Mouse (Mus musculus): ENCODE results near the gene Cnpy2.
"Not testable (repeated sequence)": the region's sequence is repeated elsewhere in the genome, so short reads cannot be mapped to it uniquely, and the experiment has no call there.

Cnpy2 gene

DNA sequence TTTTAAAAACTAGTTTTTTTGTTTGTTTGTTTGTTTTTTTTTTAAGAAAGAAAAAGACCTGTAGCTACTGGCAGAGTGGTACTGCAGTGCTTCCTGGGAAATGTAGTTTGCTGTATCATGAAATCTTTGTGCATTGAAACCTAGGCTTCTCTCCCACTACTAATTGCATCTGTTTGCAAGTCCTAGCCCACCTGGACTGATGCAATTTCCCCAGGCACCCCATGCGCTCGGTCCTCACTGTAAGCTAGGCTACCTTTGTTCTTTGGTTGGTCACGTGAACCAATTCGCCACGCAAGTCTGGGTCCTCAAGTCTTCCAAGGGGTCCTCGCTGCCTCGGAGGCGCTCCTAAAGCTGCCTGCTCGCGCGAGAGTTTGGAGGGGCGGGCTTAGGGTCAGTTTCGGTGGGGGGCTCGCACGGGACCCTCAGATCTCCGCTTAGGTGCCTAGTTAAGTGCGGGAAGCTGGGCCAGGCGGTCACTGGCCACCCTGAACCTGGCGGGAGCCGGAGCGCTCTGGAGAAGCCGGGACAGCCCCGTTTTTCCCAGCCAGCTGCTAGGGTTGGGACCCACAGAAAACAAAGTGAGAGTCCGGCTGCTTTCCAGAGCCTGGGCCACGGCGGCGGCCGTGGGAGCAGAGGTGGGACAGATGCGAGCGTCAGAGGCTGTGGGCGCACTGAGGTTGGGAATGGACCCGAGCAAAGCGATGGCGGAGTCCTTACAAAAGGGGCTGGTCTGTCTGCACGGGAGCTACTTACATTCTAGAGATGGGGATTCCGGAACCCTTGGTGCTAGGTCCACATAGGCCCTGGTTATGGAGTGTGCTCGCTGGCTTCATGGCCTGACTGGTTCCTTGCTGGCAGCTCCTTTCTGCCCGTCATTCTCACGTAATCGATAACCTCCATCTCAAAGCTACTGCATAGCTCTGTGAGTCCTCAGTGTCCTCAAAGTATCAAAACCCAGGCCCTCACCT, at the start of gene Cnpy2:
TSS of gene Cnpy2 (plus strand) at position 319 of the 968 bp plus-strand sequence.
- in situ Hi-C loops (cut with MboI; ENCODE audit: low pct_unique_long_range_greater_than_20kb in 1 of 2, low sequenced_read_pairs in 2 of 2, unreplicated experiment in 1 of 2) = no loop called here

DNA sequence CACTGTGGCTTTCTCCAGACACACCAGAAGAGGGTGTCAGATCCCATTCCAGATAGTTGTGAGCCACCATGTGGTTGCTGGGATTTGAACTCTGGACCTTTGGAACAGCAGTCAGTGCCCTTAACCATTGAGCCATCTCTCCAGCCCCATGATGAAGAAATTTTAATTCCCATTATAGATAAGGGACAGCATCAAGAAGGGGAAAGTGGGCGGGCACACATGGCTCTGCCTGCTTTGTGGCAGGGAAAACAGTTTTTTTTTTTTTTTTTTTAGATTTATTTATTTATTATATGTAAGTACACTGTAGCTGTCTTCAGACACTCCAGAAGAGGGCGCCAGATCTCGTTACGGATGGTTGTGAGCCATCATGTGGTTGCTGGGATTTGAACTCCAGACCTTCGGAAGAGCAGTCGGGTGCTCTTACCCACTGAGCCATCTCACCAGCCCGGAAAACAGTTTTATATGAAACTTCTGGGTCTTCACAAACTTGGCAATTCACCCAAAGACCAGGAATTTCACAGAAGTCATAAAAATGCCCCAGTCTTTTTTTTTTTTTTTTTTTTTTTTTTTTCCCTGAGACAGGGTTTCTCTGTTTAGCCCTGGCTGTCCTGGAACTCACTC, 49.3 kb upstream of the Cnpy2 start:
- in situ Hi-C loops (cut with MboI; ENCODE audit: low pct_unique_long_range_greater_than_20kb in 1 of 2, low sequenced_read_pairs in 2 of 2, unreplicated experiment in 1 of 2) = not testable (repeated sequence)

DNA sequence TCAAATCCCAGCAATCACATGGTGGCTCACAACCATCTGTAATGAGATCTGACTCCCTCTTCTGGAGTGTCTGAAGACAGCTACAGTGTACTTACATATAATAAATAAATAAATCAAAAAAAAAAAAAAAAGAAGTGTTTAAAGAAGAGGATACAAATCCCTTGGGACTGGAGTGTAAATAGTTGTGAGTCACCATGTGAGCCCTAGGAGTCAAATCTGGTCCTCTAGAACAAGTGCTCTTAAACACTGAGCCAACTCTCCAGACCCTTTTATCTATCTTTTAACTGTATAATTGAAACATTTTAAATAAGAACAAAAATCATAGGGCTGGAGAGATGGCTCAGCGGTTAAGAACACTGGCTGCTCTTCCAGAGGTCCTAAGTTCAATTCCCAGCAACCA, 46.9 kb upstream of the Cnpy2 start:
- in situ Hi-C loops (cut with MboI; ENCODE audit: low pct_unique_long_range_greater_than_20kb in 1 of 2, low sequenced_read_pairs in 2 of 2, unreplicated experiment in 1 of 2) = not testable (repeated sequence)

DNA sequence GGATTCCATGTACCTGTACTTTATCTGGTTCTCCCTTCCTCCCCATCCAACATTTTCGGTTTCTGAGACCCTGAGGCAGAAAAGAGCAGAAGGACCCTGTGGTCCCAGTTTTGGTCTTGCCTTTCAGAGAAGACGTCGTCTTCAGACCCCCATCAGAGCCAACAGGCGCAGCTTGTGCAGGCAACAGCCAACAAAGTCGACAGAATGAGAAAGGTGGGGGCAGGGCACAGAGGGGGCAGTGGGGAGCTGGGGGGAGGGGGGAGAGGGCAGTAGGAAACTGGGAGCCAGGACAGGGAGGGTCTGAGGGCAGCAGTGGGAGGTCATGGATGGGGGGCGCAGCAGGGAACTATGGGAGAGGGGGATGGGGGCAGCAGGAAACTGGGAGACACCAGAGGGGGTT, 44.1 kb upstream of the Cnpy2 start:
- in situ Hi-C loops (cut with MboI; ENCODE audit: low pct_unique_long_range_greater_than_20kb in 1 of 2, low sequenced_read_pairs in 2 of 2, unreplicated experiment in 1 of 2) = no loop called here

DNA sequence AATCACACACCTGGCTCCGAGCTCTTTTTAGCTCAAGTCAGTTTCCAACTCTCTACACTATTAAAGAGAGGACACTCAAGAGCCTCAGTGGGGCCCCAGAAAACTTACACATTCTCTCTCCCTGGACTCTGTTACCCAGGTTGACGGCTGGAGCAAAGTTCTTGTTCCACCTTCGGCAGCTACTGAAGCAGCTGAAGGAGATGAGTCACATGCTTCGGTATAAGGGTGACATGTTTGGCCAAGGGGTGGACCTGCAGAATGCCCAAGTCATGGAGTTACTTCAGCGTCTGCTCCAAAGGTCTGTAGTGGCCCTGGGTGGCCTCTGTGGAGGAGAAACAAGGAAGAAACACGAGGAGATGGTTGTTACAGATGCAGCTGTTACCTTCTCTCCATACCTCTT, 41.3 kb upstream of the Cnpy2 start:
- in situ Hi-C loops (cut with MboI; ENCODE audit: low pct_unique_long_range_greater_than_20kb in 1 of 2, low sequenced_read_pairs in 2 of 2, unreplicated experiment in 1 of 2) = no loop called here

DNA sequence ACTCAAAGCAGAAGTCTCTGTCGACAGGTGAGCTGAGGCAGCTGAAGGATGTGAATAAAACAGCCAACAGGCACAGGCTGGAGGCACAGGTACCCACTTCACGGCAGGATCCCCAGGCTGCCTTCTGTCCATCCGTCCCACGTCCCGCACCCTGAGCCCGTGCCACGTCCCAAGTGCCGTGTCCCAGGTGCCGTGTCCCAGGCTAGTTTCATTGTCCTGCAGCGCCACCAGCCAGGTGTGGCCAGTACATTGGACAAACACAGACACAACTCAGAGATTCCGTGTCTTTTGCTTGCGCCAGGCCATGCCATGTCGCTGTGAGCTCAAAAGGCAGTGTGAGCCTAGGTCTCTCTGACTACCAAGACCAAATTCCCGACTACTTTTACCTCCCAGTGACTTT, 40.6 kb upstream of the Cnpy2 start:
- in situ Hi-C loops (cut with MboI; ENCODE audit: low pct_unique_long_range_greater_than_20kb in 1 of 2, low sequenced_read_pairs in 2 of 2, unreplicated experiment in 1 of 2) = no loop called here

DNA sequence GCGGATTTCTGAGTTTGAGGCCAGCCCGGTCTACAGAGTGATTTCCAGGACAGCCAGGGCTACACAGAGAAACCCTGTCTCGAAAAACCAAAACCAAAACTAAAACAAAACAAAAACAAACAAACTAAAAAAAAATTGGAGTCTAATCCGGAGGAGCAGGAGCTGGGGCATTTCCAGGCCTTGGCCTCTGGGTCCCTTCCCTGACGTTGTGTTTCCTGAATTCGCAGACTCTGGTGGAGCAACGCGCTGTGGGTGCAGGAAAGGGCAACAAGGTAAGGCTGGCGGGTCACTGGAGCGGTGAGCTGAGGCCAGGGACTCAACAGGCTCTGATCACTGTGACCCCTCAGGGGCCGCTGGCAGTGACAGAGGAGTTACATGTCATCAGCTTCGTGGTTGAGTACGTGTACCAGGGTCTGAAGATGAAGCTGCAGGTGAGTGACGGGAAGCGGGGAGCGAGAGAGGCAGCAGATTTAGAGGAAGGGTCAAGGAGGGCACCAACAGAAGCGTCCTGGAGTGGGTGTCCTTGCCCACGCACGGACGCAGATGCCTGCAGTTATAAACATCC, 39.3 kb upstream of the Cnpy2 start:
- in situ Hi-C loops (cut with MboI; ENCODE audit: low pct_unique_long_range_greater_than_20kb in 1 of 2, low sequenced_read_pairs in 2 of 2, unreplicated experiment in 1 of 2) = no loop called here

DNA sequence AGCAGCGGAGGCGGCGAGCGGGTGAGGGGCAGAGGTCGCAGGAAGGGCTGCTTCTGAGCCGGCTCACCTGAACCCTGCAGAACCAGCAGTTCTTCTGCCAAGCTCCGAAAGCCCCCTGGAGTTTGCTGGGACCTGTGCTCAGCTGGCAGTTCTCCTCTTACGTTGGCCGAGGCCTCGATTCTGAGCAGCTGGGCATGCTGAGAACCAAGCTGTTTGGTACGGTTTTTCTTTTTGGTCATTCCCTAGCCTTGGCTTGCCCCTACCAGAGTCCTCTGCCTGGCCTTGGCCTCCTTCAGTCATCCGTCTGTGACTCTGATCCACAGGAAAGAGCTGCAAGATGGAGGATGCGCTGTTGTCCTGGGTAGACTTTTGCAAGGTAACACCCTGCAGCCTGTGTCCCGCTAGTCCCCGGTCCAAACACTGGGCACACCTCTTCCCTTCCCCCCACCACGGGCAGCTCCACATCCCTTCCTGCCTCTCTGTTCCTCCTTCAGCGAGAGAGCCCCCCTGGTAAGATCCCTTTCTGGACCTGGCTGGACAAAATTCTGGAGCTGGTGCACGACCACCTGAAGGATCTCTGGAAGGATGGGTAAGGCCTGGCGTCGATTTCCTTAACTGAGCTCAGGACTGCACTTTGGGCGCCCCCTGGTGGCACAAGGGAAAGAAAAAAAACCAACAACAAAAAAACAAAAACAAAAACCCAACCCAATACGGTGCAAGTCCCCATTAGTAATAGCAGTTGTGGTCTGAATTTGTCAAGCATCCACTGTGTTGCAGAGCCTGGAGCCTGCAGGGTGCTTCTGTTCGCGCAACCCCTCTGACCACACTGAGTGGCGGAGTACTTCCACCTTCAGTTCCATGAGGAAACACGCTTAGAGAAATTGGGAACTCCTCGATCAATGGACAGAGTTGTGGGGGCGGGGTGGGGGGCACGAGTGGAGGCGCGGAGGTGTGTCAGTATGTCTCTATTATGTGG, 38.4 kb upstream of the Cnpy2 start:
- in situ Hi-C loops (cut with MboI; ENCODE audit: low pct_unique_long_range_greater_than_20kb in 1 of 2, low sequenced_read_pairs in 2 of 2, unreplicated experiment in 1 of 2) = no loop called here

DNA sequence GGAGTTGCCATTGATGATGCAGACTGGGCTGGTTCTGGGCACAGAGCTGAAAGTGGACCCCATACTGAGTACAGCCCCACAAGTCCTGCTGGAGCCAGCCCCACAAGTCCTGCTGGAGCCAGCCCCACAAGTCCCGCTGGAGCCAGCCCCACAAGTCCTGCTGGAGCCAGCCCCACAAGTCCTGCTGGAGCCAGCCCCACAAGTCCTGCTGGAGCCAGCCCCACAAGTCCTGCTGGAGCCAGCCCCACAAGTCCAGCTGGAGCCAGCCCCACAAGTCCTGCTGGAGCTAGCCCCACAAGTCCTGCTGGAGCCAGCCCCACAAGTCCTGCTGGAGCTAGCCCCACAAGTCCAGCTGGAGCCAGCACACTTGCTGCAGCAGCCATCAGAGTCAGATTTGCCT, 31.7 kb upstream of the Cnpy2 start:
- in situ Hi-C loops (cut with MboI; ENCODE audit: low pct_unique_long_range_greater_than_20kb in 1 of 2, low sequenced_read_pairs in 2 of 2, unreplicated experiment in 1 of 2) = not testable (repeated sequence)

DNA sequence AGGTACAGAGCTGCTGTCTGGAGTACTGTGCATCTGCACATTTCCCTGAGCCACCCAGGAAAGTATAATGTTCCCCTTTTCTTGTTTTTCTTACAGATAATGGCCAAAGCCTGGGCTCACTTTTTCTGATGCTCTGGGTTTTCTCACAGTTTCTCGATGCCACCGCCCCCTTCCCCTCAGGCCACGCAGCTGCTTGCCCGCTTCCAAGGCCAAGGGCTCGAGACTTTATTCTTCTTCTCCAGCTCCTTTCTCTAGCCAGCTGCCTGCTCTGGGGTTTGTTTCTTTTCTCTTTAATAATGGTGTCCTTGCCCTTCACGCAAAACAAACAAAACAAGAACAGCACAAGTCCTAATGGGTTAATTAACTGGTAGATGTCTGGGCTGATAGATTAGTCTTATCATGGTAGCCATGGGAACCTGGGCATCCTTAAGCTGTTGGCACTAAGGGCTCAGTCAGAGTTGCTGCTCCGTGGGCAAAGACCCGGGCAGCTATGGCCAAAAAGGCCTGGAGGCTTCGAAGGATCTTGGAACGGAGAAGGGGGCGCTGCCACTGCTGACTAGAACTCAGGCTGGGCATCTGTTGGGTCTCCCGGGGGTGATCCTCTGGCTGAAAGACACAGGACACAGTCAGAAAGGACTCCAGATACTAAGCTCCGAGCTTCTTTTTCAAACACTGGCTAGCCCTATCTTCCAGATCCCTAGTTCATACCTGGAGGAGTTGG, 25.7 kb upstream of the Cnpy2 start:
- in situ Hi-C loops (cut with MboI; ENCODE audit: low pct_unique_long_range_greater_than_20kb in 1 of 2, low sequenced_read_pairs in 2 of 2, unreplicated experiment in 1 of 2) = no loop called here

DNA sequence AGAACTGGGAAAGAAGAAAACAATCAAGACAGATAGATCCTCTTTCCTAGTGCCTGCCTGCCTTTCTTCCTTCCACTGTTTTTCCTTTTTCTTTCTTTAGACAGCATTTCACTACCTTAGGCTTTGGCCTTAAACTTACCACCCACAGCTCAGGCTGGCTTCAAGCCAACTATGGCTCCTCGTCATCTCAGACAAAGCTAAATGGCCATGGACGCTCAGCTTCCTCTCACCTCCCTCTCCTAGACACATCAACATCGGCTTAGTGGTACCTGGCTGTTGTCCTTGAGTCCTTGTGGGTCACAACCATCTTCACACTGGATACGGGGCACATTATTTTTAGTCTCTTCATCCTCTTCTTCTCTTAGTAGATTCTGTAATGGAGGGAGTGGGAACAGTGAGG, 25.0 kb upstream of the Cnpy2 start:
- in situ Hi-C loops (cut with MboI; ENCODE audit: low pct_unique_long_range_greater_than_20kb in 1 of 2, low sequenced_read_pairs in 2 of 2, unreplicated experiment in 1 of 2) = no loop called here

DNA sequence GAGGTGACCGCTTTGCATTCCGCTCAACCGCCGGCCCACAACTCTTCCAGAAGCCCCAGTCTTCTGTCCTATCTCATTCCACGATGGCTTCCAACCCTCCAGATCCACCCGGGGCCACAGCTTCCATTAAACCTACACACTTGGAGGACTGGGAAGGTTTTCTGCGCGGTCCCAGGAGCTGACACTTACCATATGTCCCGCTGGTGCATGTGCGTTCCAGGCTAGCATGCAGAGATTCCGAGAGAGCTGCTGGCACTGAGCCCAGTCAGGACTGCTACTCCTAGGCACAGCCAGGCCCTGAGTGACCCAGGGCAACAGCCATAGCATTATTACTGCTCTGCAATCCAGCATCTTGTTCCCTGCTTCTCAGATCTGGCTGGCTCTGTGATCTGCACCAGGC, 24.6 kb upstream of the Cnpy2 start:
- in situ Hi-C loops (cut with MboI; ENCODE audit: low pct_unique_long_range_greater_than_20kb in 1 of 2, low sequenced_read_pairs in 2 of 2, unreplicated experiment in 1 of 2) = no loop called here

DNA sequence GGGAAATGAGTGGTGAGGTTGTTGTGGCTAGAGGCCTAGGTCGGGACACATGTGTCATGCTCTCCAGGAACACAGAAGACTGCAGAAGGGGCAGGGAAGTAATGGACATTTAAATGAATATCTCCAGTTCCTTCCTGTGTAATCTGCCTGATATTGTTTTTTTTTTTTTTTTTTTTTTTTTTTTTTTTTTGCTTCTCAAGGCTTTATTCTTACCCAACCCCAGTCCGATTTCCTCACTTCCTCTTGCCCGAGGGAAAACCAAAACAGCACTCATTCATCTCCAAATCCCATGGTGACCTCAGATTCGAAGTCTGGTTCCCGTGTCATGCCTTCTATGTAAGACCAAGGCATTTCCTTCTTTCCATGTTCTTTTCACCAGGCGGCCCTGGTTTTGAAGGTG, 24.0 kb upstream of the Cnpy2 start:
- in situ Hi-C loops (cut with MboI; ENCODE audit: low pct_unique_long_range_greater_than_20kb in 1 of 2, low sequenced_read_pairs in 2 of 2, unreplicated experiment in 1 of 2) = no loop called here

DNA sequence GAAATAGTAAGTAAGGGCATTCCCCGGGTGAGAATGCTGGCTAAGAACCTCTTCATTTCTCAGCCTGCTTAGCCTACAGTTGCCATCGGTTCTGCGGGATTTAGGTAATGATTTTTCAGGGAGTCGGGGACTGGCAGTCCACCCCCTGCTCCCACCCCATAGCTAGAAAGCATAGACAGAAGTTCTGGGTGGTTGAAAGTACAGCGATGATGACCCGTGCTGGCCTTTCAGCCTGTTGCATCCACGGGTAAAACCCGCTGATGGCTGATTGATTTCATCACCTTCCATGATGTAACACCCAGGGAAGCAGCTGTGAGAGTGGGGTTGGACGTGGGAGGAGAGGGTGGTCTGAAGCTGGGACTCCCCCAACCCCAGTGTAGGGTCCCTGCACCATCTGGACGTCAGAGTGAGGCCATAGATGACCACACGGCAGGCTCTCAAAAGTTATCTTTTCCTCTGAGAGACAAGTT, 23.5 kb upstream of the Cnpy2 start, which contains the start of gene Il23a:
TSS of gene Il23a (minus strand) at position 51 of the 470 bp plus-strand sequence.
- in situ Hi-C loops (cut with MboI; ENCODE audit: low pct_unique_long_range_greater_than_20kb in 1 of 2, low sequenced_read_pairs in 2 of 2, unreplicated experiment in 1 of 2) = no loop called here

DNA sequence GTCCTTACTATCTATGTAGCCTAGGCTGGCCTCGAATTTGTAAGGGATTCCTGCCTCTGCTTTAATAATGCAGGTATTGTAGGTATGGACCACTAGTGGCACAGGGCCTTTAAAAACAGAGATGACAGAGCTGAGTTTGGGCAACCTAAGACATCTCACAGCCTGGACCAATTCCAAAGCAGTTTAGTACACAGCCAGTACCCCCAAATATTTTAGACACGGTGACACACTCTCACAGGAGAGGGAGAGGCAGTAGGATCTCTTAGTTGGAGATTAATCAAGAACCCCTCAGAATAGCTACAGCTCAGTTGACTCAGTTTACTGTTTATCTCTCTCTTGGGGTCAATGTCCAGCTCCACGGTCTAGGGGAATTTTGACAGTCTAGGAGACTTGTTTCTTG, 19.9 kb upstream of the Cnpy2 start:
- in situ Hi-C loops (cut with MboI; ENCODE audit: low pct_unique_long_range_greater_than_20kb in 1 of 2, low sequenced_read_pairs in 2 of 2, unreplicated experiment in 1 of 2) = no loop called here

DNA sequence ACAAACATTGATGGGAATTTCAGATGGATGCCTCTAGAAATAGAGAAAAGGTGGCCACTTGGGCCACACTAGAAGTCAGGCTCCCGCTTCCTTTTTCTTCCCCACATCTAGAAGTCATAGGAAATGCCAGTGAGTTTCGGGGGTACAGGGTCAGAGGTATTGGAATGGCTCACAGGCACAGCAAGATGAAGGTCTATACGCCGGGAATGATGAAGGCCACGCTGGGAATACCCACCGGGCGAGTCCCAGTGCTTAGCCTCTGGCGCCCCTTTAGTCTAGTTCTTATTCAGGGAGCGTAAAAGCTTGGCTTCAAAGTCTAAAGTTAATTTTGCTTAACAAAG, 19.5 kb upstream of the Cnpy2 start:
- in situ Hi-C loops (cut with MboI; ENCODE audit: low pct_unique_long_range_greater_than_20kb in 1 of 2, low sequenced_read_pairs in 2 of 2, unreplicated experiment in 1 of 2) = no loop called here

DNA sequence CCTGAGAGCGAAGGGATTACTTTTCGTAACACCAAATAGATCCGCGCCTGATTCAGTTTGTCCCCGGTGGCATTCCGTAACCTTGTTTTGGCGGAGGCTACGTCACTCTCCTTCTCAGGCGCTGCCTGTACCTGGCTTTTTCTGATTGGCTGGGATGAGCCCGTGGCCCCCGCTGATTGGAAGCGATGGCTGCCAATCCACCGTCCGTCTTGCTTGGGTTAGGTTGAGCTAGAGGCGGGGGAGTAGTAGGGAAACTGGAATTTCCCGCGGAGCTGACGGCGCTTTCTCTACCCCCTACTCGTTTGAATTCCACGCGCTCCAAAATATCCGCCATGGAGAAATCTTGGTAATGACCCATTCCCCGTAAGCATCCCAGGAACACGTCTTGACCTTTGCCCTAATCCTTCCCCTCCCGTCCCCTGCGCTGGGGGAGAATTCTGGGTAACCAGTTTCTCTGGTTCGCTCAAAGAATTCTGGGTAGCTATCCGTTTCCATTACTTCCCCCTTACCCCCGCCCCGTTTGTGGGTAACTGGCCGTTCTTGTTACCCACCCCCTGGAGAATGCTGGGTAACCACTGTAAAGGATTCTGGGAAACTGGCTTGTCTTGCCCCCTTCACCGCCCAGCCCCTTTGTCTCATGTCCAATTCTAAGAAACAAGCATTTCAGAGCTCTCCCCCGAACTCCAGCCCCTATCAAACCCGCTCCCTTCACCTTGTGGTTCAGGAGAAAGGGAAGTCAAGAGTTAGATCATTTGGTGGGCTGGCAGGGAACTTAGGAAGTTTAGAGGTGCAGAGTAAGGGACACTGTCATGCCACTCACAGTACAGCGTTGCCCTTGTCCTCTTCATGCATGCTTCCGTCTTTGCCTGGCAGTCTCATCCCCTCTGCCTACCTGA, 18.9 kb upstream of the Cnpy2 start, which contains the start of gene Pan2:
TSS of gene Pan2 (plus strand) at position 210 of the 896 bp plus-strand sequence.
- in situ Hi-C loops (cut with MboI; ENCODE audit: low pct_unique_long_range_greater_than_20kb in 1 of 2, low sequenced_read_pairs in 2 of 2, unreplicated experiment in 1 of 2) = no loop called here

Measured in mouse embryonic stem cell (cell line).